ENCODE assay signal across 17 mouse cellular contexts in the genomic region with DNA sequence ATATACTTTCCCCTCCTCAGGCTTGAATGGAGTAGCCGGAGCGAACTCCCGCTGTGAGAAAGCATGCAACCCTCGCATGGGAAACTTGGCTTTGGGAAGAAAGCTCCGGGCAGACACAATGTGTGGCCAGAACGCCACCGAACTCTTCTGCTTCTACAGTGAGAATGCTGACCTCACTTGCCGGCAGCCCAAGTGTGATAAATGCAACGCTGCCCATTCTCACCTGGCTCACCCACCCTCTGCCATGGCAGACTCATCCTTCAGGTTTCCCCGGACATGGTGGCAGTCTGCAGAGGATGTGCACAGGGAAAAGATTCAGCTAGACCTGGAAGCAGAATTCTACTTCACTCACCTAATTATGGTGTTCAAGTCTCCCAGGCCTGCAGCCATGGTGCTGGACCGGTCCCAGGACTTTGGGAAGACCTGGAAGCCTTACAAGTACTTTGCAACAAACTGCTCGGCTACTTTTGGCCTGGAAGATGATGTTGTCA. TPM values are rescaled to one million over a fixed set of nuclear protein-coding genes. Genes with fewer than 3 reads are reported as not detected.
DNase-seq lines count a peak whose midpoint lies in the region; ATAC-seq and TF ChIP-seq lines count a peak whose summit lies in the region.
"Had no signal": no experiment of that assay in that cellular context is flagged by ENCODE, and none has a peak within 500 bp of the region (broad histone marks: within the 10 kb centered on the region; RNA-seq: fewer than 3 reads in every experiment).

No protein-coding gene starts in this region.

- TF ChIP-seq CTCF in heart, adult 2 months (IDR thresholded peaks at IDR 0.05): no peak
- TF ChIP-seq CTCF in olfactory bulb, adult 2 months (IDR thresholded peaks at IDR 0.05; ENCODE audit: insufficient read depth, low read depth, low read length): no peak

- H3K79me2 ChIP-seq in heart, adult 2 months (replicated peaks; ENCODE audit: control insufficient read depth, insufficient read depth, low read length): no peaks in the 10 kb centered on the region

- H3K27ac ChIP-seq in heart, adult 2 months: no peak overlapping the region
- no peak overlapping the region for H3K27ac ChIP-seq in heart, embryonic 11.5 days (ENCODE audit: low read depth, low read length)
- H3K27ac ChIP-seq in olfactory bulb, adult 2 months (ENCODE audit: insufficient read depth, low read depth, low read length): no peak overlapping the region
- H3K27ac ChIP-seq: forebrain, embryonic 12.5 days; heart, embryonic 13.5 days; hindbrain, embryonic 12.5 days; midbrain, embryonic 13.5 days; stomach, embryonic 15.5 days had no signal

- no peak for TF ChIP-seq EP300 in heart, adult 2 months (IDR thresholded peaks at IDR 0.05; ENCODE audit: insufficient read depth, low read depth, low read length)

- no peak for ATAC-seq in heart, embryonic 11.5 days (replicated peaks; ENCODE audit: insufficient number of reproducible peaks, low FRiP score, low TSS enrichment)
- ATAC-seq: intestine, postnatal 0 days; midbrain, embryonic 13.5 days had no signal

- intact Hi-C loops in heart, adult 2 months (cut with DNase I): loop anchor here (5.0 kb wide), 1 partner anchor 63 kb away; no protein-coding TSS in a partner anchor

- peaks cover 3% of the 10 kb centered on the region for H3K4me1 ChIP-seq in heart, adult 2 months (ENCODE audit: control insufficient read depth, insufficient read depth, low read length)
- H3K4me1 ChIP-seq in heart, embryonic 11.5 days (ENCODE audit: control insufficient read depth, insufficient read depth, low read length): peaks cover 19% of the 10 kb centered on the region
- H3K4me1 ChIP-seq in olfactory bulb, adult 2 months (ENCODE audit: control insufficient read depth, insufficient read depth, low read length): peaks cover 20% of the 10 kb centered on the region

- no peaks in the 10 kb centered on the region for H3K9me3 ChIP-seq in heart, embryonic 11.5 days (replicated peaks; ENCODE audit: control insufficient read depth, low read length)
- H3K9me3 ChIP-seq: forebrain, embryonic 12.5 days; heart, embryonic 13.5 days; hindbrain, embryonic 12.5 days; midbrain, embryonic 13.5 days; stomach, embryonic 15.5 days had no signal

- H3K4me2 ChIP-seq in heart, embryonic 11.5 days: no peak overlapping the region
- H3K4me2 ChIP-seq: forebrain, embryonic 12.5 days; heart, embryonic 13.5 days; hindbrain, embryonic 12.5 days; midbrain, embryonic 13.5 days; stomach, embryonic 15.5 days had no signal

- H3K4me3 ChIP-seq in heart, adult 2 months: no peak overlapping the region
- H3K4me3 ChIP-seq in heart, embryonic 11.5 days (ENCODE audit: low read depth, low read length): no peak overlapping the region
- peak overlapping the region; percentile 13 for H3K4me3 ChIP-seq in olfactory bulb, adult 2 months (ENCODE audit: insufficient read depth, low read depth, low read length)
- H3K4me3 ChIP-seq: forebrain, embryonic 12.5 days; heart, embryonic 13.5 days; hindbrain, embryonic 12.5 days; midbrain, embryonic 13.5 days; stomach, embryonic 15.5 days had no signal

- no peaks in the 10 kb centered on the region for H3K27me3 ChIP-seq in heart, adult 2 months (ENCODE audit: control insufficient read depth, insufficient read depth, low read length)
- H3K27me3 ChIP-seq in heart, embryonic 11.5 days (ENCODE audit: control insufficient read depth, insufficient read depth, low read length): peaks cover 68% of the 10 kb centered on the region
- H3K27me3 ChIP-seq: forebrain, embryonic 12.5 days; hindbrain, embryonic 12.5 days; midbrain, embryonic 13.5 days had no signal

- WGBS in heart, adult 2 months: 75% methylated on average over 12 of the region's 12 CpGs
- WGBS in heart, embryonic 11.5 days (ENCODE audit: insufficient replicate concordance): 77% methylated on average over 12 of the region's 12 CpGs
- WGBS in olfactory bulb, adult 2 months: 43% methylated on average over 12 of the region's 12 CpGs

- H3K36me3 ChIP-seq in heart, adult 2 months (ENCODE audit: control insufficient read depth, insufficient read depth, low read length): no peaks in the 10 kb centered on the region
- H3K36me3 ChIP-seq in heart, embryonic 11.5 days (ENCODE audit: control insufficient read depth, insufficient read depth, low read length): no peaks in the 10 kb centered on the region
- H3K36me3 ChIP-seq: stomach, embryonic 15.5 days had no signal

- DNase-seq in adrenal gland, postnatal 10 days: peak; percentile 20
- DNase-seq in adrenal gland, adult 8-10 months: no peak
- peak; percentile 36 to 41 for DNase-seq in heart, adult 2 months
- DNase-seq in right cerebral cortex, postnatal 10 days (ENCODE audit: low spot score in 2 of 2): peak; percentile 37 to 44
- DNase-seq in right cerebral cortex, adult 2 months (ENCODE audit: low spot score in 2 of 2): no peak
- DNase-seq in embryo, embryonic 9.5 days (ENCODE audit: extremely low spot score): no peak
- DNase-seq: kidney, postnatal 10 days; lung, adult 2 months; thymus, postnatal 14 days had no signal

- no peak overlapping the region for H3K9ac ChIP-seq in heart, adult 2 months (ENCODE audit: low read depth, low read length)
- no peak overlapping the region for H3K9ac ChIP-seq in heart, embryonic 11.5 days (ENCODE audit: low read depth, low read length)
- H3K9ac ChIP-seq: forebrain, embryonic 12.5 days; heart, embryonic 13.5 days; hindbrain, embryonic 12.5 days; midbrain, embryonic 13.5 days; stomach, embryonic 15.5 days had no signal

- TF ChIP-seq POLR2A in heart, adult 2 months (IDR thresholded peaks at IDR 0.05; ENCODE audit: insufficient read depth, low read depth, low read length): no peak
- no peak for TF ChIP-seq POLR2A in olfactory bulb, adult 2 months (IDR thresholded peaks at IDR 0.05; ENCODE audit: insufficient read depth, low read depth, low read length)

RNA-seq across cellular contexts. Expression of gene Ntn4, which starts 4.0 kb away (rescaled TPM):
- 1 to 10 TPM; 7.1 to 9.5 TPM for total RNA-seq in adrenal gland, postnatal 10 days (2021)
- total RNA-seq in adrenal gland, adult 8-10 months (2022): 10 to 100 TPM; 20.1 to 30.3 (median 26.3) TPM
- 10 to 100 TPM; 14.0 to 14.9 TPM for total RNA-seq in heart, adult 2 months (2021)
- 7.4 and 11.5 TPM in 2 replicates for polyA plus RNA-seq in heart, adult 2 months (2012; rRNA removed)
- 0.38 and 0.64 TPM in 2 replicates for polyA plus RNA-seq in heart, embryonic 11.5 days (2014; fragmentation: Nextera tagmentation; extraction: Ambion mirVana)
- polyA plus RNA-seq in olfactory bulb, adult 2 months (2012; ENCODE audit: insufficient read depth, insufficient read length, low replicate concordance, missing spikeins): not detected in 2 replicates

RNA-seq across cellular contexts. Expression of gene Snrpf, which starts 55.0 kb away (rescaled TPM):
- 10 to 100 TPM; 19.0 to 21.0 TPM for total RNA-seq in adrenal gland, postnatal 10 days (2021)
- 10 to 100 TPM; 11.0 to 20.5 (median 13.2) TPM for total RNA-seq in adrenal gland, adult 8-10 months (2022)
- 10 to 100 TPM in 1 of 2 experiments, 1 to 10 TPM in 1; 9.6 to 11.3 TPM for total RNA-seq in heart, adult 2 months (2021)
- polyA plus RNA-seq in heart, adult 2 months (2012; rRNA removed): 17.7 and 20.5 TPM in 2 replicates
- polyA plus RNA-seq in heart, embryonic 11.5 days (2014; fragmentation: Nextera tagmentation; extraction: Ambion mirVana): 92.0 and 98.2 TPM in 2 replicates
- not detected in 2 replicates for polyA plus RNA-seq in olfactory bulb, adult 2 months (2012; ENCODE audit: insufficient read depth, insufficient read length, low replicate concordance, missing spikeins)

Comparison
In these comparisons a context has a peak if more than half of its experiments do, and no peak if none do; other contexts are left out.
1. DNase-seq: peak in adrenal gland, postnatal 10 days (single experiment), heart, adult 2 months (2 of 2) and right cerebral cortex, postnatal 10 days (2 of 2); none in adrenal gland, adult 8-10 months (single experiment), right cerebral cortex, adult 2 months (0 of 2) and embryo, embryonic 9.5 days (single experiment).